Mouse (Mus musculus): ENCODE measurements at regions not wholly inside any gene's neighbourhood (a gene's known extent, or its start where the extent isn't known, plus 50 kb on each side); places are given as distances from the start of the nearest gene placed in this dataset.

GRCm38 (mm10) chr3:23435016-23435415 lies 1358.6 kb downstream of the Tbl1xr1 start:
- Histone ChIP-seq H3K4me1 (ENCODE audit: control insufficient read depth, insufficient read depth, low read length) (no peaks in the 10 kb centered on the region), H3K9ac (ENCODE audit: low read length) (no peak overlapping the region), H3K4me2 (ENCODE audit: low read depth) (no peak overlapping the region), H3K36me3 (ENCODE audit: control insufficient read depth, insufficient read depth, low read length) (no peaks in the 10 kb centered on the region), H3K9me3 (ENCODE audit: control insufficient read depth, low read length) (no peaks in the 10 kb centered on the region; the same call in 1 of the 2 replicates), H3K27ac (ENCODE audit: low read depth, low read length) (no peak overlapping the region), H3K27me3 (ENCODE audit: control insufficient read depth, insufficient read depth, low read length) (no peaks in the 10 kb centered on the region), H3K4me3 (ENCODE audit: low read depth, low read length) (no peak overlapping the region)
- ATAC-seq (ENCODE audit: insufficient read depth, low FRiP score, low TSS enrichment) (no peak), DNase-seq (ENCODE audit: low spot score) (no peak)

- Histone ChIP-seq H3K27me3 (ENCODE audit: control insufficient read depth, insufficient read depth, low read length) (no peaks in the 10 kb centered on the region), H3K9me3 (ENCODE audit: control insufficient read depth, low read length) (no peaks in the 10 kb centered on the region), H3K4me1 (ENCODE audit: control insufficient read depth, insufficient read depth, low read length) (no peaks in the 10 kb centered on the region), H3K4me3 (ENCODE audit: low read depth, low read length) (no peak overlapping the region), H3K27ac (ENCODE audit: low read depth, low read length) (no peak overlapping the region), H3K4me2 (ENCODE audit: low read depth) (no peak overlapping the region), H3K36me3 (ENCODE audit: control insufficient read depth, insufficient read depth, low read length) (no peaks in the 10 kb centered on the region), H3K9ac (ENCODE audit: low read length) (no peak overlapping the region)
- WGBS: 69% methylated on average over 1 of the region's 1 CpGs
- ATAC-seq (ENCODE audit: insufficient read depth, low FRiP score, low TSS enrichment) (no peak), DNase-seq (ENCODE audit: low spot score) (no peak)
Measured at GRCm38 (mm10) chr3:23457720-23458119, 1381.3 kb downstream of the Tbl1xr1 start.

GRCm38 (mm10) chr3:23499889-23500288 lies 1423.4 kb downstream of the Tbl1xr1 start:
- no peak overlapping the region for H3K27ac ChIP-seq (ENCODE audit: low read depth, low read length)
- 77% methylated on average over 1 of the region's 1 CpGs for WGBS
- H3K9ac ChIP-seq (ENCODE audit: low read length): no peak overlapping the region

GRCm38 (mm10) chr3:23547546-23547945 lies 1471.1 kb downstream of the Tbl1xr1 start:
- no peaks in the 10 kb centered on the region for H3K36me3 ChIP-seq (ENCODE audit: control insufficient read depth, insufficient read depth, low read length)
- H3K27me3 ChIP-seq (ENCODE audit: control insufficient read depth, insufficient read depth, low read length): no peaks in the 10 kb centered on the region
- no peaks in the 10 kb centered on the region for H3K4me1 ChIP-seq (ENCODE audit: control insufficient read depth, insufficient read depth, low read length)
- H3K9me3 ChIP-seq (ENCODE audit: control insufficient read depth, low read length): no peaks in the 10 kb centered on the region
- H3K4me2 ChIP-seq (ENCODE audit: low read depth): no peak overlapping the region
- no peak overlapping the region for H3K9ac ChIP-seq (ENCODE audit: low read length)
- no peak overlapping the region for H3K4me3 ChIP-seq (ENCODE audit: low read depth, low read length)
- no peak for DNase-seq (ENCODE audit: low spot score)
- 87% methylated on average over 3 of the region's 3 CpGs for WGBS
- ATAC-seq (ENCODE audit: insufficient read depth, low FRiP score, low TSS enrichment): no peak
- H3K27ac ChIP-seq (ENCODE audit: low read depth, low read length): no peak overlapping the region

More at GRCm38 (mm10) chr3:23499889-23500288, 1423.4 kb downstream of the Tbl1xr1 start:
- no peaks in the 10 kb centered on the region for H3K36me3 ChIP-seq (ENCODE audit: control insufficient read depth, insufficient read depth, low read length)
- DNase-seq (ENCODE audit: low spot score) (no peak), ATAC-seq (ENCODE audit: insufficient read depth, low FRiP score, low TSS enrichment) (no peak)
- H3K4me2 ChIP-seq (ENCODE audit: low read depth): no peak overlapping the region
- H3K4me1 ChIP-seq (ENCODE audit: control insufficient read depth, insufficient read depth, low read length): no peaks in the 10 kb centered on the region
- H3K9me3 ChIP-seq (ENCODE audit: control insufficient read depth, low read length): no peaks in the 10 kb centered on the region
- H3K27me3 ChIP-seq (ENCODE audit: control insufficient read depth, insufficient read depth, low read length): no peaks in the 10 kb centered on the region
- H3K4me3 ChIP-seq (ENCODE audit: low read depth, low read length): no peak overlapping the region

GRCm38 (mm10) chr3:23564340-23564739 lies 1487.9 kb downstream of the Tbl1xr1 start:
- Histone ChIP-seq H3K27me3 (ENCODE audit: control insufficient read depth, insufficient read depth, low read length) (no peaks in the 10 kb centered on the region), H3K36me3 (ENCODE audit: control insufficient read depth, insufficient read depth, low read length) (no peaks in the 10 kb centered on the region), H3K4me3 (ENCODE audit: low read depth, low read length) (no peak overlapping the region), H3K27ac (ENCODE audit: low read depth, low read length) (no peak overlapping the region), H3K4me2 (ENCODE audit: low read depth) (no peak overlapping the region), H3K4me1 (ENCODE audit: control insufficient read depth, insufficient read depth, low read length) (no peaks in the 10 kb centered on the region), H3K9me3 (ENCODE audit: control insufficient read depth, low read length) (no peaks in the 10 kb centered on the region), H3K9ac (ENCODE audit: low read length) (no peak overlapping the region)
- DNase-seq (ENCODE audit: low spot score) (no peak), ATAC-seq (ENCODE audit: insufficient read depth, low FRiP score, low TSS enrichment) (no peak)
- 80% methylated on average over 2 of the region's 2 CpGs for WGBS

- Histone ChIP-seq H3K27ac (ENCODE audit: low read depth, low read length) (no peak overlapping the region), H3K36me3 (ENCODE audit: control insufficient read depth, insufficient read depth, low read length) (no peaks in the 10 kb centered on the region), H3K4me1 (ENCODE audit: control insufficient read depth, insufficient read depth, low read length) (no peaks in the 10 kb centered on the region), H3K9me3 (ENCODE audit: control insufficient read depth, low read length) (no peaks in the 10 kb centered on the region), H3K4me3 (ENCODE audit: low read depth, low read length) (no peak overlapping the region), H3K4me2 (ENCODE audit: low read depth) (no peak overlapping the region), H3K27me3 (ENCODE audit: control insufficient read depth, insufficient read depth, low read length) (no peaks in the 10 kb centered on the region), H3K9ac (ENCODE audit: low read length) (no peak overlapping the region)
- WGBS: 96% methylated on average over 11 of the region's 12 CpGs
- ATAC-seq (ENCODE audit: insufficient read depth, low FRiP score, low TSS enrichment): no peak
- no peak for DNase-seq (ENCODE audit: low spot score)
Measured at GRCm38 (mm10) chr3:23568806-23569205, 1492.4 kb downstream of the Tbl1xr1 start.

GRCm38 (mm10) chr3:23592506-23593141 lies 1516.2 kb downstream of the Tbl1xr1 start:
- Histone ChIP-seq H3K27me3 (ENCODE audit: control insufficient read depth, insufficient read depth, low read length) (no peaks in the 10 kb centered on the region), H3K4me3 (ENCODE audit: low read depth, low read length) (no peak overlapping the region), H3K27ac (ENCODE audit: low read depth, low read length) (no peak overlapping the region), H3K9me3 (ENCODE audit: control insufficient read depth, low read length) (no peaks in the 10 kb centered on the region), H3K9ac (ENCODE audit: low read length) (no peak overlapping the region), H3K36me3 (ENCODE audit: control insufficient read depth, insufficient read depth, low read length) (no peaks in the 10 kb centered on the region), H3K4me1 (ENCODE audit: control insufficient read depth, insufficient read depth, low read length) (no peaks in the 10 kb centered on the region), H3K4me2 (ENCODE audit: low read depth) (no peak overlapping the region)
- ATAC-seq (ENCODE audit: insufficient read depth, low FRiP score, low TSS enrichment) (no peak), DNase-seq (ENCODE audit: low spot score) (no peak)
- WGBS: 89% methylated on average over 3 of the region's 3 CpGs

- DNase-seq (ENCODE audit: low spot score) (no peak), ATAC-seq (ENCODE audit: insufficient read depth, low FRiP score, low TSS enrichment) (no peak)
- H3K4me3 ChIP-seq (ENCODE audit: low read depth, low read length): no peak overlapping the region
- no peaks in the 10 kb centered on the region for H3K9me3 ChIP-seq (ENCODE audit: control insufficient read depth, low read length)
- H3K36me3 ChIP-seq (ENCODE audit: control insufficient read depth, insufficient read depth, low read length): no peaks in the 10 kb centered on the region
- H3K27ac ChIP-seq (ENCODE audit: low read depth, low read length): no peak overlapping the region
- H3K4me2 ChIP-seq (ENCODE audit: low read depth): no peak overlapping the region
- 85% methylated on average over 3 of the region's 3 CpGs for WGBS
- H3K9ac ChIP-seq (ENCODE audit: low read length): no peak overlapping the region
- no peaks in the 10 kb centered on the region for H3K4me1 ChIP-seq (ENCODE audit: control insufficient read depth, insufficient read depth, low read length)
- no peaks in the 10 kb centered on the region for H3K27me3 ChIP-seq (ENCODE audit: control insufficient read depth, insufficient read depth, low read length)
Measured at GRCm38 (mm10) chr3:23601469-23601868, 1525.0 kb downstream of the Tbl1xr1 start.

- no peaks in the 10 kb centered on the region for H3K9me3 ChIP-seq (ENCODE audit: control insufficient read depth, low read length)
- DNase-seq (ENCODE audit: low spot score) (no peak), ATAC-seq (ENCODE audit: insufficient read depth, low FRiP score, low TSS enrichment) (no peak)
- no peaks in the 10 kb centered on the region for H3K36me3 ChIP-seq (ENCODE audit: control insufficient read depth, insufficient read depth, low read length)
- H3K4me1 ChIP-seq (ENCODE audit: control insufficient read depth, insufficient read depth, low read length): no peaks in the 10 kb centered on the region
- WGBS: 72% methylated on average over 2 of the region's 2 CpGs
- no peaks in the 10 kb centered on the region for H3K27me3 ChIP-seq (ENCODE audit: control insufficient read depth, insufficient read depth, low read length)
- H3K4me3 ChIP-seq (ENCODE audit: low read depth, low read length): no peak overlapping the region
- H3K9ac ChIP-seq (ENCODE audit: low read length): no peak overlapping the region
- H3K27ac ChIP-seq (ENCODE audit: low read depth, low read length): no peak overlapping the region
- no peak overlapping the region for H3K4me2 ChIP-seq (ENCODE audit: low read depth)
Measured at GRCm38 (mm10) chr3:23610054-23610453, 1533.6 kb downstream of the Tbl1xr1 start.
